Mouse (Mus musculus) heart, adult 9 months (tissue): ENCODE measurements around the gene Oxa1l.

Source experiments
- DNase-seq, 2 experiments: peaks; one replicate each; pipeline ENCODE4 v3.0.0; 2022; ENCODE audit warnings: low spot score in 2 of 2

The Oxa1l gene

GRCm38 (mm10) chr14:54409980-54410810, 49.6 kb downstream of the Oxa1l start:
- DNase-seq: peak in 1 of 2 experiments; percentile 60

DNA sequence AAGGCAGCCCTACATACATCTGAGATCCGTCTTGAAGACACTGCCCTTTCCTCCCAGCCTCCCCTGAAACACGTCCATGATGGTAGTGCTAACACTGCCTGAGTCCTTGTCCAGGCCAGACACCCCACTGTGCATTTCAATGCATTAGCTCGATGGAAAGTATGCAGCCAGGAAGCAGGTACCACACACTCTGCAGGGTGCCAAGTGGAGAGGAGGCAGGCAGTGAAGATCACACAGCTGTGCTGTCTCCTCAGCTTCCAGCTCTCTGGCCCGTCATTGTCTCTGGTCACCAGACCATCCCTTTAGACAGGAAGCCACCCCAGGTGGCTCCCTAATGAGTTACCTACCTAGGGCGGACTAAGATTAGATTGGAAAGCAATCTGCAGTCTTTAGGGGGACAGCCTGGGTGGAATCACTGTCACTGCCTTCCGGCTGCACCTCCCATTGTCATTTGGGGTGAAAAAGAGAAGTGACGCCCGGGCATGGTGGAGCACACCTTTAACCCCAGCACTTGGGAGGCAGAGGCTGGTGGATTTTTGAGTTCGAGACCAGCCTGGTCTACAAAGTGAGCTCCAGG, 51.5 kb downstream of the Oxa1l start:
- no peak for DNase-seq

DNA sequence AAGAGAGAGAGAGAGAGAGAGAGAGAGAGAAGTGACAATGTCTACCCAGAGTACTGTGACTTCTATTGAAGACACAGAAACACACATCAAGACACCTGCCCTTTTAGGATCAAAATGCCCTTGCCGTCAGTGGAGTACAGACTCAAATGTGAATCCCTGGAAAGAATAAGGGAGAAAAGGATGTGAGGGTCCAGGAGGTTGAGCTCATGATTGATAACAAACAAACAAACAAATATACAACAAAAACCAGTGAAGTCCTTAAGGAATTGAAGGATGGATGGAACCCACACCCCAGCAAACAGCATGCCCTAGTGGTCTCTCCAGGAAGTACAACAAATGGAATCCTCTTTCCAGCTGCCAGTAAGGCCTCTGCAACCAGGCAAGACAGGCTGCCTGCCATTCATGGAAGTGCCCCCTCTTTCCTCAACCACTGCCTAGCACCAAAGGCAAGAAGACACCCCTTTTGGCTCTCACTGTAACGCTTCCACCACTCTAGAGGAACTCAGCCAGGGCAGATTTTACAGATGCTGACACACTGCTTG, 52.1 kb downstream of the Oxa1l start:
- no peak for DNase-seq

- DNase-seq: no peak
These were observed 53.5 kb downstream of the Oxa1l start for GRCm38 (mm10) chr14:54413877-54414700.

DNA sequence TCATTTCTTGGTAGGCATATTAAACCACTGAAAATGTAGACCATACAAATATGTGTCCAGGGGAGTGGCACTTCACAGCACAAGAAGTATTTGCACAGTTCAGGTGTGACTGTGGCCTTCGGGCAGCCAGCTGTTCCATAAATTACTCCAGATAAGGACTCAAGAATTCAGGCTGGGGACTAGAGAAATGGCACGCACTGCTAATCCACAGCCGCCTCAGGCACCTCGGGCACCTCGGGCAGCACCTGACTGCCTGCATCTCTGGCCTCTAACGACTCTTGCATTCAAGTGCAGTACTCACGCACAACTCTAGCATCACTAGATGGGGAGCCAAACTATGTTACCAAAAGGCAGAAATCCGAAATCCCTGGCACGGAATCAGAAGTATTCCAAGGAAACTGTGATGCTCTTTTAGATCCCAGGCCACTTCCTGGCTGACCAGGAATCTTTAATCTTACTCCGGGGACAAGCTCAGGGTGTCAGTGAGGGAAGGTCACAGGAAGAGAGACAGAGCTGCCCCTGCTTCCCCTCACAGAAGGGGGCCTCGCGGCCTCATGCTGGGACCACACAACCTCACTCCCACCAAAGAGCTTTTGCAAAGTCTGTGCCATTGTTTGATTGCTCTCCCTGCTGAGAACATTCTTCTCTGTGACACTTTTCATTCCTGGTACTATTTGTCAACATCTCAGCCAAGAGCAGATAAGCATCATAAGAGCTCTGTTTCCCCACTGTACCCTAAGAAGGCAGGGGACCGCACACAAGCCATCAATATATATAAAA, 54.8 kb downstream of the Oxa1l start:
- DNase-seq: no peak

DNA sequence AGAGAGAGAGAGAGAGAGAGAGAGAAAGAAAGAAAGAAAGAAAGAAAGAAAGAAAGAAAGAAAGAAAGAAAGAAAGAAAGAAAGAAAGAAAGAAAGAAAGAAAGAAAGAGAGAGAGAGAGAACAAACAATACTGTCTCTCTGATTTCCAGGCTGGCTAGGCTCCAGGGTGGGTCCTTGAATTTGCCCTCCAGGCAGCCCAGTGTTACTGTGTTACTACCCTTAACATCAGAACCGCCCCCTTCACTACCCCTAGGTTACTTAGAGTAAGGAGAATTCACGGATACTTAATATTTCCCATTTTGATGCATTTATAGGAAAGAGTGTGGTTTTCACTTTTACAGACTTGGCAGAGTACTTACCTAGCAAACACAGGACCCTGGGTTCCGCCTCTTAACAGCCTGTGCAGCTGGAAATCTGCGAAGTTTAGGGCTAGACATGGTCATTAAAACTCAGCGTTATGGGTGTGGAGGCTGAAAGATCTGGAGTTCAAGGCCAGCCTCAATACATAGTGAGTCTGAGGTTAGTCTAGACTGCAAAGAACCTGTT, 55.7 kb downstream of the Oxa1l start:
- DNase-seq: no peak

GRCm38 (mm10) chr14:54416830-54417229, 56.2 kb downstream of the Oxa1l start:
- DNase-seq: no peak

DNA sequence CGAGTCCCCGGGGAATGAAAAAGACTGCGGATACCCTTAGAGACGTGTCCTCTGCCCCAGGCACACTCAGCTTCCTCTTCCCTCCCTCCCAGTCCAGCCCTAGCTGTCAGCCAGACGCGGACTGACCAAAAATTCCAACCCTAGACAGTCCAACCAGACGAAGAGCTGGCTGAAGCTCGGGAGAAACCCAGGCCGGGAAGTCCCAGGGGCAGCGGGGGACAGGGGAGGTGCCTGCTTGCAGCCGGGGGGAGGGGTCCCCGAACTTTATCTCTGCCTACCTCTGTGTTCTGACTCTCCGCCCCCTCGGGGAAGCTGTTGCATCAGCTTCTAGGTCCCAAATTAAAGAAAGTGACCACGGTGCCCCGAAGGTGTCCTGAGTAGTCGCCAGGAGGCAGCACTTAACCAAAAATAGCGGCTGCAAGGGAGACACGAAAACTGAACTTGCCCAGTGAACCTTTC, 57.0 kb downstream of the Oxa1l start, which contains the start of gene Slc7a7:
TSS of gene Slc7a7 (minus strand) at position 158 of the 459 bp plus-strand sequence.
- no peak for DNase-seq
